Mouse (Mus musculus) naive thymus-derived CD4-positive, alpha-beta T cell, adult 5 months (primary cell): ENCODE measurements around the gene Zfp64. TPM values are rescaled to one million over a fixed set of nuclear protein-coding genes. Genes with fewer than 3 reads are reported as not detected.

Source experiments
- polyA plus RNA-seq: library from polyadenylated mRNA; unstranded; fragments of 100-300 nt; shearing (Covaris generic); gene quantifications from one replicate; pipeline ENCODE4 v1.2.1, GENCODE M21; 2017

Gene Zfp64
- 30.0 TPM for polyA plus RNA-seq

DNA sequence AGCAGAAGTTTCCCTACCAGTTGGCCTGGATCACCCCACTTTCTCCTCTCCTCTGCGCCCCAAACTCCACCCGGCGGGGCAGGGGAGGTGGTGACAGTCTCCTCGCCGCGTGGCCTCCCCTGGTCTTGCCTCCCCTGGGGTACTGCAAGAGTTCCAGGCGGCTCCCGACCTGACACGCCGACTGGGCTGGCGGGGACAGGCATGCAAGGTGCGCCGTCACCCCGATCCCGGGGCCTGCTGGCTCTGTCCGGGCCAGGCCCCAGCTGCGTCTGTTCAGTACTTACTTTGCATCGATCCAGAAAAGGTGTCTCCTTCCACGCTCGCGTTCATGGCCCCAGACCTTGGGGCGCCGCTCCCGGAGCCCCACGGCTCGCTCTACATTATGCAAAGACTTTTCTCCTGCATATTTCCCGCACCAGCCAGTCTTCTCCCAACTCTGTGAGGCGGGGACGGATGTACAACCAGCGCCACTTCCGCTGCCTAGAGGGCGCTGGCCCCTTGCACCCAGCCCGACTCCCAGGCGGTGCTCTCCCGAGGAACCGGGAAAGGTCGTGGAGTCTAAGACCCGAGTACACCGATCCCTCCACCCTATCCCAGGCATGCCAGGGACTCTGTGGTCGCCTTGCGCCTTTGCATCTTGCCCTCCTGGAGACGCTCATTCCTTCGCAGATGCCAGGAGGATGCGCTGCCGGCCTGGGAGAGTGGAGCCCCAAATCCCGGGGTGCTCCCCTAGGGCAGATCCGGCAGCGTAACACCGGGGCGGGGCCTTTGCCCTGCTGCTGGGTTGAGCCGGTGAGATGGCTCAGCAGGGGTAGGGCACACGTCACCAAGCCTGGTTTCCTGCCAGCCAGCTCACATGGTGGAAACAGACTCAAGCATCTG is at the start of gene Zfp64:
Zfp64 (minus strand) TSS at position 753 of the 882 bp plus-strand sequence.

Other genes with a start within 250 kb of the Zfp64 start
- gene Atp9a, start 213.2 kb downstream of the Zfp64 start, polyA plus RNA-seq: 5.3 TPM
- not detected for gene Sall4, start 187.6 kb downstream of the Zfp64 start, polyA plus RNA-seq